Mouse (Mus musculus): Measurements from ENCODE around the gene Ints2.
"Not testable (repeated sequence)": the region's sequence is repeated elsewhere in the genome, so short reads cannot be mapped to it uniquely, and the experiment has no call there.

Ints2 gene

GRCm38 (mm10) chr11:86257460-86258076, at the start of gene Ints2:
Ints2 (minus strand) TSS chr11:86257575.
- peak; percentile 95 for DNase-seq (ENCODE audit: low spot score)

GRCm38 (mm10) chr11:86292201-86292600, 34.8 kb upstream of the Ints2 start:
- DNase-seq (ENCODE audit: low spot score): not testable (repeated sequence)

GRCm38 (mm10) chr11:86291714-86292113, 34.3 kb upstream of the Ints2 start:
- no peak for DNase-seq (ENCODE audit: low spot score)

GRCm38 (mm10) chr11:86285729-86286128, 28.4 kb upstream of the Ints2 start:
- DNase-seq (ENCODE audit: low spot score): no peak

- no peak for DNase-seq (ENCODE audit: low spot score)
Observed at GRCm38 (mm10) chr11:86278442-86279102, 21.2 kb upstream of the Ints2 start.

GRCm38 (mm10) chr11:86257054-86257453, 321 bp downstream of the Ints2 start:
- DNase-seq (ENCODE audit: low spot score): no peak

- no peak for DNase-seq (ENCODE audit: low spot score)
Observed at GRCm38 (mm10) chr11:86253342-86253741, 4.0 kb downstream of the Ints2 start.

GRCm38 (mm10) chr11:86232446-86232845, 24.9 kb downstream of the Ints2 start:
- no peak for DNase-seq (ENCODE audit: low spot score)

- DNase-seq (ENCODE audit: low spot score): no peak
Observed at GRCm38 (mm10) chr11:86231781-86232350, 25.5 kb downstream of the Ints2 start.

- DNase-seq (ENCODE audit: low spot score): no peak
Observed at GRCm38 (mm10) chr11:86226646-86227180, 30.7 kb downstream of the Ints2 start.

- DNase-seq (ENCODE audit: low spot score): no peak
Observed at GRCm38 (mm10) chr11:86225761-86226160, 31.6 kb downstream of the Ints2 start.

- DNase-seq (ENCODE audit: low spot score): no peak
Observed at GRCm38 (mm10) chr11:86211803-86212202, 45.6 kb downstream of the Ints2 start.

- no peak for DNase-seq (ENCODE audit: low spot score)
Observed at GRCm38 (mm10) chr11:86209123-86209522, 48.3 kb downstream of the Ints2 start.

GRCm38 (mm10) chr11:86205876-86206275, 51.5 kb downstream of the Ints2 start:
- no peak for DNase-seq (ENCODE audit: low spot score)

GRCm38 (mm10) chr11:86205031-86205430, 52.3 kb downstream of the Ints2 start:
- DNase-seq (ENCODE audit: low spot score): no peak

- DNase-seq (ENCODE audit: low spot score): no peak
Observed at GRCm38 (mm10) chr11:86201901-86202675, 55.3 kb downstream of the Ints2 start.

- peak; percentile 91 for DNase-seq (ENCODE audit: low spot score)
Observed at GRCm38 (mm10) chr11:86201037-86201786, 56.2 kb downstream of the Ints2 start, which contains the start of gene Brip1. Brip1 (minus strand) TSS chr11:86201193.

- DNase-seq (ENCODE audit: low spot score): no peak
Observed at GRCm38 (mm10) chr11:86200460-86201021, 56.8 kb downstream of the Ints2 start.

- DNase-seq (ENCODE audit: low spot score): no peak
Observed at GRCm38 (mm10) chr11:86199733-86200132, 57.6 kb downstream of the Ints2 start.

GRCm38 (mm10) chr11:86185224-86185623, 72.2 kb downstream of the Ints2 start:
- DNase-seq (ENCODE audit: low spot score): not testable (repeated sequence)

GRCm38 (mm10) chr11:86175833-86176232, 81.5 kb downstream of the Ints2 start:
- DNase-seq (ENCODE audit: low spot score): no peak
